Mouse (Mus musculus): ENCODE data around the gene Tysnd1. TPM values are rescaled to one million over a fixed set of nuclear protein-coding genes. Genes with fewer than 3 reads are reported as not detected.

The Tysnd1 gene
- polyA plus RNA-seq, 1 experiment from 2014 or later = 25.5 TPM

Other genes starting within 250 kb of the Tysnd1 start
- 98.9 and 104 TPM in 2 replicates for gene Eif4ebp2, start 242.9 kb upstream of the Tysnd1 start, polyA plus RNA-seq (2016; fragmentation: Nextera tagmentation; extraction: Ambion mirVana)
- 9.7 and 9.9 TPM in 2 replicates for gene Lrrc20, start 219.7 kb upstream of the Tysnd1 start, polyA plus RNA-seq (2016; fragmentation: Nextera tagmentation; extraction: Ambion mirVana)
- gene Npffr1, start 100.0 kb upstream of the Tysnd1 start, polyA plus RNA-seq (2016; fragmentation: Nextera tagmentation; extraction: Ambion mirVana) = 0.05 and 0.07 TPM in 2 replicates
- 392 and 395 TPM in 2 replicates for gene Ppa1, start 47.0 kb upstream of the Tysnd1 start, polyA plus RNA-seq (2016; fragmentation: Nextera tagmentation; extraction: Ambion mirVana)
- 225 and 226 TPM in 2 replicates for gene Sar1a, start 15.2 kb upstream of the Tysnd1 start, polyA plus RNA-seq (2016; fragmentation: Nextera tagmentation; extraction: Ambion mirVana)
- gene Aifm2, start 19.7 kb downstream of the Tysnd1 start, polyA plus RNA-seq (2016; fragmentation: Nextera tagmentation; extraction: Ambion mirVana) = 8.9 and 9.2 TPM in 2 replicates
- 327 and 330 TPM in 2 replicates for gene H2afy2, start 88.6 kb downstream of the Tysnd1 start, polyA plus RNA-seq (2016; fragmentation: Nextera tagmentation; extraction: Ambion mirVana)